Mouse (Mus musculus) embryo, embryonic 11 days (tissue): ENCODE measurements around the gene Hsd3b5.
"Not testable (repeated sequence)": the region's sequence is repeated elsewhere in the genome, so short reads cannot be mapped to it uniquely, and the experiment has no call there.

Source experiments
- DNase-seq: peaks from one replicate; pipeline ENCODE4 v3.0.0-alpha.2; 2015

Gene Hsd3b5

GRCm38 (mm10) chr3:98630152-98630551 is at the start of gene Hsd3b5:
Gene Hsd3b5, minus strand, starts transcription at chr3:98630252.
- no peak for DNase-seq

- DNase-seq: no peak
These were observed 5.1 kb upstream of the Hsd3b5 start for GRCm38 (mm10) chr3:98635145-98635544.

GRCm38 (mm10) chr3:98629633-98630032 is 419 bp downstream of the Hsd3b5 start:
- DNase-seq: no peak

GRCm38 (mm10) chr3:98616786-98617185 is 13.3 kb downstream of the Hsd3b5 start:
- DNase-seq: not testable (repeated sequence)

GRCm38 (mm10) chr3:98616244-98616643 is 13.8 kb downstream of the Hsd3b5 start:
- not testable (repeated sequence) for DNase-seq

- DNase-seq: not testable (repeated sequence)
These were observed 15.6 kb downstream of the Hsd3b5 start for GRCm38 (mm10) chr3:98614406-98614927.

- peak; percentile 2 for DNase-seq
These were observed 16.1 kb downstream of the Hsd3b5 start for GRCm38 (mm10) chr3:98613963-98614362.

GRCm38 (mm10) chr3:98613540-98613939 is 16.5 kb downstream of the Hsd3b5 start:
- not testable (repeated sequence) for DNase-seq

- DNase-seq: no peak
These were observed 41.3 kb downstream of the Hsd3b5 start, which contains the start of gene Gm10681 for GRCm38 (mm10) chr3:98588707-98589106. Gene Gm10681, minus strand, starts transcription at chr3:98588807.

GRCm38 (mm10) chr3:98587721-98588120 is 42.3 kb downstream of the Hsd3b5 start:
- no peak for DNase-seq

GRCm38 (mm10) chr3:98582622-98583021 is 47.4 kb downstream of the Hsd3b5 start:
- not testable (repeated sequence) for DNase-seq

GRCm38 (mm10) chr3:98582202-98582601 is 47.9 kb downstream of the Hsd3b5 start:
- not testable (repeated sequence) for DNase-seq

- DNase-seq: not testable (repeated sequence)
These were observed 49.0 kb downstream of the Hsd3b5 start for GRCm38 (mm10) chr3:98581024-98581423.
